Mouse (Mus musculus): ENCODE results near the gene Zfyve1. TPM values are rescaled to one million over a fixed set of nuclear protein-coding genes. Genes with fewer than 3 reads are reported as not detected.

The Zfyve1 gene
- total RNA-seq, 2 experiments from 2014 or later = 16.5 to 17.7 TPM

GRCm38 (mm10) chr12:83580283-83580682, 16.7 kb downstream of the Zfyve1 start:
- no peak for DNase-seq

GRCm38 (mm10) chr12:83578896-83579569, 18.0 kb downstream of the Zfyve1 start:
- DNase-seq = no peak

GRCm38 (mm10) chr12:83578356-83578755, 18.7 kb downstream of the Zfyve1 start:
- DNase-seq = no peak

GRCm38 (mm10) chr12:83577445-83577844, 19.6 kb downstream of the Zfyve1 start:
- DNase-seq = no peak

GRCm38 (mm10) chr12:83572717-83573116, 24.3 kb downstream of the Zfyve1 start:
- DNase-seq = no peak

GRCm38 (mm10) chr12:83569866-83570265, 27.2 kb downstream of the Zfyve1 start:
- DNase-seq = no peak

- DNase-seq = no peak
Measured at GRCm38 (mm10) chr12:83562589-83562988, 34.4 kb downstream of the Zfyve1 start.

GRCm38 (mm10) chr12:83560189-83560588, 36.8 kb downstream of the Zfyve1 start:
- no peak for DNase-seq

GRCm38 (mm10) chr12:83558496-83558895, 38.5 kb downstream of the Zfyve1 start:
- no peak for DNase-seq

GRCm38 (mm10) chr12:83555605-83556004, 41.4 kb downstream of the Zfyve1 start:
- no peak for DNase-seq

- no peak for DNase-seq
Measured at GRCm38 (mm10) chr12:83553816-83554215, 43.2 kb downstream of the Zfyve1 start.

GRCm38 (mm10) chr12:83551305-83551704, 45.7 kb downstream of the Zfyve1 start:
- no peak for DNase-seq

- no peak for DNase-seq
Measured at GRCm38 (mm10) chr12:83544791-83545190, 52.2 kb downstream of the Zfyve1 start.

GRCm38 (mm10) chr12:83543997-83544396, 53.0 kb downstream of the Zfyve1 start:
- no peak for DNase-seq

GRCm38 (mm10) chr12:83536039-83536438, 61.0 kb downstream of the Zfyve1 start:
- no peak for DNase-seq

- no peak for DNase-seq
Measured at GRCm38 (mm10) chr12:83535428-83535827, 61.6 kb downstream of the Zfyve1 start.

- DNase-seq = no peak
Measured at GRCm38 (mm10) chr12:83534190-83534589, 62.8 kb downstream of the Zfyve1 start.

- no peak for DNase-seq
Measured at GRCm38 (mm10) chr12:83532966-83533365, 64.1 kb downstream of the Zfyve1 start.

- DNase-seq = no peak
Measured at GRCm38 (mm10) chr12:83531992-83532391, 65.0 kb downstream of the Zfyve1 start.

GRCm38 (mm10) chr12:83528665-83529064, 68.4 kb downstream of the Zfyve1 start:
- DNase-seq = no peak

GRCm38 (mm10) chr12:83527816-83528215, 69.2 kb downstream of the Zfyve1 start:
- no peak for DNase-seq

- no peak for DNase-seq
Measured at GRCm38 (mm10) chr12:83525822-83526544, 71.0 kb downstream of the Zfyve1 start.

GRCm38 (mm10) chr12:83524329-83524728, 72.7 kb downstream of the Zfyve1 start:
- DNase-seq = no peak

- no peak for DNase-seq
Measured at GRCm38 (mm10) chr12:83523892-83524291, 73.1 kb downstream of the Zfyve1 start.

Data from gastrocnemius, postnatal 10 days (tissue).